Mouse (Mus musculus) right cerebral cortex, postnatal 4 days (tissue): Measurements from ENCODE around the gene Supt6.

Experiments
- DNase-seq: peaks from one replicate; pipeline ENCODE4 v3.0.0-alpha.2; 2022

The Supt6 gene

DNA sequence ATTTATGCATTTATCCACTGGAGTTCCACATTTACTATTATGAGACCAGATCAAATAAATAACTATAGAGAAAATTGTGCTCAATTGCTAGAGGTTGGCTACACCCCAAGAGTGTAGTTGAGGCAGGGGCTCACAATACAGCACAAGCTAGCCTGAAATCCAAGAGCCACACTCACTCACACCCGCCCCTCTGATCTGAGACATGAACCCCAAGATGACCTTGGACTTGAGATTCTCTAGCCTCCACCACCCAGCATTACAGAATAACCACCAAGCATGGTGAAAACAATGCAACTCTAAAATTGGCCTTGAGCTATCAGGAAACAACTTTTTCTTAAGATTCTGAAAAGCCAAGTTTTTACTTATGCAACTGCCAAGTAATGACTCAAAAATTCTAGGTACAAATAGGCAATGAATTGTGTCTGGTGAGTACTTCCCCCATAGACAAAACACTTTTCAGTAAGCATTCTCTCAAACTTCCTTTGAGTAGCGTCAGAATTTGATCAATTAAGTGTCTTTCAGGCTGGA is 63.9 kb downstream of the Supt6 start:
- no peak for DNase-seq

DNA sequence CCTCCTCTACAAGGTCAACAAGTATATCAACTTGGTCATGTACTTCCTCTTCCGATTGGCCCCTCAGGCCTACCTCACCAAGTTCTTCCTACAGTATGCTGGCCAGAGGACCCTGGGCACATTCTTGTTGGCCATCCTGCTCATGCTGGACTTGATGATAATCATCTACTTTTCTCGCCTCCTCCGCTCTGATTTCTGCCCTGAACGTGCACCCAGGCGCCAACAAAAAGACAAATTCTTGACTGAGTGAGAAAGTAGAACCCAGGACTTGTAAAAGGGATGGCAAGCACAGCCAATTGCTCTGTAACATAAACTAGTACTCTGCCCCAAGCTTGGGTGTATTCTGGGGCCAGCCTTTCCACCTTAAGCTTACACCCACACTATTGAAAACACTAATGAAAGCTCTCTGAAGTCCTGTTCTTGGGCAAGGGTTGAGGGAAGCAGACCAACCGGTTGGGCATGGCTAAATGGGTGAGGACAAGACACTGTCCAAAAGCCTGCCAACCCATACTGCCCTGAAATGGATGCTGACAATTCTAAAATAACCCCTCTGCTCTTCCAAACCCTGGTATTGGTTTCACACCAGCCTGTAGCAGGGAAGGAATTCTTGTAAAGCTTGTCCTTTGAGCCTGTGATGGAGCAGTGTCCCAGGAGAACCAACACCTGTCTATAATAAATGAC is 65.6 kb downstream of the Supt6 start:
- no peak for DNase-seq

DNA sequence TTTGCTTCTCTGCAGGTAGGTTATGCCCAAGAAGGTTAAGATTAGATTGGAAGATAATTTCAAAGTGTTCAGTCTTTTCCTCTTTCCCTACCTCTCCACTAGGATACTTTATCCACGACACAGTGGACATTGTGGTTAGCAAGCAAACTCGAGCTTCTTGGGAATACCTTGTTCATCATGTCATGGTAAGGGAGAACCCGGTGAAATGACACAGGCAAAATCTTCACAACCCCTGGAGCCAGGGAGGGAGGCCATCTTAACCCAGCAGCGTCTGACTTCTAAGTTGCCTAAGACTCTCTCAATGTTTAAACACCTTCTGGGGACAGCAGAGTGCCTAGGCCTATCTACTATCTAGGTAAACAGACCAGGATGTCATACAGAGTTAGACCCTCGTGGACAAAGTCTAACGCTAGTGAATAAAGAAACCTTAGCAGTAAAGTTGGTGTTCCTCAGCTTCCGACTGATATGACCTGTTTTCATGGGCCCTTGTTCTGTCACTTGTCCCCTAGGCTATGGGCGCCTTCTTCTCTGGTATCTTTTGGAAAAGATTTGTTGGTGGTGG is 66.3 kb downstream of the Supt6 start:
- DNase-seq = no peak

DNA sequence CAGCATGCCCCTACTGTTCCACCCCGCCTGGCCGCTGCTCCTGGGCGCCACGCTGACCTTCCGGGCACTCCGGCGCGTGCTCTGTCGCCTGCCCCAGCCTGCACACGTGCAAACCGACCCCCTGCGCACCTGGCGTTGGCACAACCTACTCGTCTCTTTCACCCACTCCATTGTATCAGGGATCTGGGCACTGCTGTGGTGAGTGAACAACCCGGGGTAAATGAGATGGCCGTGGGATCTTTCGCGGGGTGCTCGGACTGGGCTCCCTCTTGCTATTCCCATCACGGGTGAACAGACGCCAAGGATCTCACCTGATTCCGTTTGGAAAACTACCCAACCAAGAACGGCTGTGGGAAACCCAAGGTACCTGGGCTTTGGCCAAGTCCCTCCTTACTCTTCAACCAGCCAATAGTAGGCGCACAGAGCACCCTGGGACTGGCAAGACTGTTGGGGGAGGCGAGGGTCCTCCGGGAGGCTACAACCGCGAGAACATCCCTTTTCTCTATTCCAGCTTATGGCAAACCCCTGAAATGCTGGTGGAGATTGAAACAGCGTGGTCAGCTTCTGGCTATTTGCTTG is 66.8 kb downstream of the Supt6 start:
- DNase-seq = peak; percentile 73

DNA sequence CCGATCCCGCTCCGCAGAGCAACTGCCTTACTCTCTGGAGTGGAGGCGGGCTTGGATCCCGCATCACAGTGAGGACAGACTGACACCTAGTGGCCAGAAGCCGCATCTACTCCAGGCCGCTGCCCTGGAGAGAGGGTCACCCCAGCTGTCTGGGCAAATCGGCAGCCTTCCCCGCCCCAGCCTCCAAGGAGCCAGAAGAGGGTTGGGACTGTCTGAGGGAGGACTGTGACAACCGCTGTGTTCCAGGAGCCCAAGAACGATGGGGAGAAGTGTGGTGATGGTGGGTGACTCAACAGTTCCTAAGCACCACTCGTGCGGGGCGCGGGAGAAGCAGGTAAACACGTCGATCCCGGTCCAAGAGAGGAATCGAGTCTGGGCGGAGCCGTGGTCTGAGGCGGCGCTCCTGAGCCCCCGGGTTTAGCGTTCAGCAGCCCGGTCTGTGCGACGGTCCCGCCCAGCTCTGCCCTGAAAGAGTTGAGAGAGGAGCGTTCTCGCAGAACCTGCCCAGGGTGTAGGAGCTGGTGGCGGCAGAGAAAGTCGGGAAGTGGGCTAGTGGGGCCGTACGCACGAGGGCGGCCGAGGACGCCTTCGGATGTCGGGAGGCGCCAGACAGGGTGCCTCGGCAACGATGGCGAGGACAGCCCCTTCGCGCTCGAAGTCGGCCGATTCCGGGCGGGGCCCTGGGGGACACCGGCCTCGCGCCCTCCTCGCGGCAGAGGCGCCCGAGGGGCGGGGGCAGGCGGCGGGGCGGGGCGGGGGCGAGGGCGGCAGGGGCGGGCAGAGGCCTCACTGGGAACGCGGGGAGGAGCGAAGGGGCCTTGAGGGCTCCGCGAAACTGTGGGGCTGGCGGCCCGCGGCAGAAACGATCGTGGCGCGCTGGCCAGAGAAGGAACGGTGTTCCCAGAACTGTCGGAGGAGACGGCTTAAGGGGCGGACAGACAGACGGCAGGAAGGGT is 67.6 kb downstream of the Supt6 start:
- peak; percentile 88 for DNase-seq

DNA sequence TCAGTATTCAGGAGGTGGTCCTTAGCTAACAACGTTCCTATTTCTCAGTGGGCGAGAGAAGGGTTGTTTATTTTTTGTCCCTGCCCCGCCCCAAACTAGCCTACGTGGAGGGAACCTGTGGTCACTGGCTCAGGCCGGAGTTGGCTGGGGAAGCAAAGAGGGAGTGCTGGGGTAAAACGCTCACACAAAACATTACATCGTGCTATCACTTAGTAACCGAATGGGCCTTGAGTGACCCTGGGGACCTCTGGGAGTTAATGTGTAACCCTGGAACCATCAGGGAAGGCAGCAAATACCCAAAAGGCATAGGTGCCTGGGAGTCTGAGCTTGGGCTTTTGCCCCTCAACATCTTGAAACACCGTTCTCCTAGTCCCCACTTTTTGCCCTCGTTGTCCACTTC is 68.3 kb downstream of the Supt6 start:
- DNase-seq = no peak

DNA sequence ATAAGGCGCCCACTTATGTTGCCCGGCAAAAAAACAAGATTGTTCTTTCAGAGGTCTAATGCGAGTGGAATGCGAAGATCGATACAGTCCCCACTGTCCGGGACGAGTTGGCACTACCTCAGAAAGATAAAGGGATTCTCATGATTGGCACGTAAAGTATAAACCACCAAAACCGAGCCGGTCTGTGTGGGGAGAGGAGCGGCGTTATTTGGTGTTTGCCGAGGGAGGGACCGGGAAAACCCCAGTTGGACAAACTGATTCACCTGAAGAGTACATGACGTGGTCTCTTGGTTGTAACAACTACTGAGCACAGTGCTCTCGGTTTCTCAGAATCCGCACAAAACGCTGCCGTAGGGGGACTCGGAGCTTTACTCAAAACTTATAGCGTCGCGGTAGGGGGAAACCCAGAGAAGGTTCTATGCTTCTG is 68.9 kb downstream of the Supt6 start:
- DNase-seq = no peak

DNA sequence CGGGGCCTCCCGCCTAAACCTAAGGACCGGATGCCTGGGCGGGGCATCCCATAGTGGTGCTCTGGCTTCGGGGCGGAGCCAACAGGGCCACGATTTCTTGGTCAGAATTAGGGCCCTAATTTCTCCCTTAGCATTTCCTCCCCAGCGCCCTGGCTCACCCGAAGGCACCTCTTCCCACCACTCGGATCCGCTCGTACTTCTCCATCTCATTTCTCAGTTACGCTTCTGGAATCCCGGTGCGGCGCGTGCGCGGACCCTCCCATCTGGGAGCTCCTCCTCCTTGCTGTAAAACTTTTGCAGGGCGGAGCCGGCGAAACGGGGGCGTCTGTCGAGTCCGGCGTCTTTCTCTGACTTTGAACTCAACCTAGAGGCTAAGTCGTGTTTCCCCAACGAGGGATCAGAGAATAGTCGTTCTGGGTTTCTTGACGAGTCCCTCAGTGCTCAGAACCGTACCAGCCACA is 69.4 kb downstream of the Supt6 start, which contains the start of the genes Nek8 and Tlcd1:
Gene Nek8 (minus strand): TSS at position 274 of the 461 bp plus-strand sequence.
Gene Tlcd1 (plus strand): TSS at position 310 of the 461 bp plus-strand sequence.
- peak; percentile 73 for DNase-seq

DNA sequence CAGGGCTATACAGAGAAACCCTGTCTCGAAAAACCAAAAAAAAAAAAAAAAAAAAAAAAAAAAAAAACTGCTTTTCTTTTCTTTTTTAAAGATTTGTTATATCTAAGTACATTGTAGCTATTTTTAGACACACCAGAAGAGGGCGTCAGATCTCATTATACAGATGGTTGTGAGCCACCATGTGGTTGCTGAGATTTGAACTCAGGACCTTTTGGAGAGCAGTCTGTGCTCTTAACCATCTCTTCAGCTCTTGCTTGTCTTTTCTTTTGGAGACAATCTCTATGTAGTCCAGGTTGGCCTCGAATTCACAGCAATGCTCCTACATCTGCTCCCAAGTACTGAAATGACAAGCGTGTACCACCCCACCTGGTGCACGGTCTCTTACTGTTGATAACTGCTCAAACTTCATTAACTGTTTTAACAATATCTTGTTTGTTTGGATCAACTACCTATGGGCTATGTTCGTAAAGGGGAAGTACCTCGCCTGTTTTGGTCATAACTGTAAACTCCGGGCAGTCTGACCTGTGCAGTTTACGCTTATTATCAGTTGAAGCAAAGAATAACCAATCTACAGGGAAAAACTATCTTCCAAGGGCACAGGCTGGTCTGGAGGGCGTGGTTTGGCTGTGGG is 69.9 kb downstream of the Supt6 start:
- DNase-seq = no peak

DNA sequence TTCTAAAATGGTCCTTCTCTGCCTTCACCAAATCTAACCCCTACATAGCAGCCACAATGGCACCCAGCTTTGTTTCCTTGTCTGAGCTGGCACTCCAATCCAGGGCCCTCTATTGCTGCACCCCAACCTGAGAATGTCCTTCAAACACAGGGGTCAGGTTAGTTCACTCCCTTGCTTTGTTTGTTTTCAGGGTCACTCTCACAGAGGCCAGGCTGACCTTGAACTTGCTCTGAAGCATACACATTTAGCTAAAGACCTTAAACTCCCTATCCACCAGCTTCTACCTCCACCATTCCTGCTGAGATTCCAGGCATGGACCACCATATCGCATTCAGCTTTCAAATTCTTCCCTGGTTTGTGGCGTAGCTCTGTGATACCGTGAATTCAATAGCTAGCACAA is 71.3 kb downstream of the Supt6 start:
- no peak for DNase-seq

DNA sequence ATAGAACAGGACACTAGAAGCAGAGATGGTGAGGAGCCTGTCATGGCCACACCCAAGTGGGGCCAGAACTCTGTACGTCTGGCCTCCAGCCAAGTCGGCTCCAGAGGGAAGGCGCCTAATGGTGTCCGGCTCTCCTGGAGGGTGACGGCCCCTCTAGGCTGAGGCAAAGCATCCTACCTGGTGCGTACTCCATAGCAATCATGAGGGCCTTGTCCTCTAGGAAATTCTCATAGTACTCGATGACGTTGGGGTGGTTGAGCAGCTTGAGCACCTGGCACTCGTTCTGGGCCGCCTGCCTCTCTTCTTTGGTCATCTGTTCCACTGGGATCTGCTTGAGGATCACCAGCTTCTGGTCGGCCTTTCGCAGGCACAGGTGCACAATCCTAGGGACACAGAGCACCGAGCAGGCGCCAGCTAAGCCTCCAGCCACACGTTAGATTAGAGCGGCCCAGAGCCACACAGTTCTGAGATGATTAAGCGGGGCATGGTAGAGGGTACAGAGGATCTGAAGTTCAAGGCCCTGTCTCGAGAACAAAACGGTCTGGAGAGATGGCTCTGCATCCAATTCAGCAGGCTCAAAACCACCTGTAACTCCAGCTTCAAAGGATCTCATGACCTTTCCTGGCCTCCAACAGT is 72.9 kb downstream of the Supt6 start:
- no peak for DNase-seq

DNA sequence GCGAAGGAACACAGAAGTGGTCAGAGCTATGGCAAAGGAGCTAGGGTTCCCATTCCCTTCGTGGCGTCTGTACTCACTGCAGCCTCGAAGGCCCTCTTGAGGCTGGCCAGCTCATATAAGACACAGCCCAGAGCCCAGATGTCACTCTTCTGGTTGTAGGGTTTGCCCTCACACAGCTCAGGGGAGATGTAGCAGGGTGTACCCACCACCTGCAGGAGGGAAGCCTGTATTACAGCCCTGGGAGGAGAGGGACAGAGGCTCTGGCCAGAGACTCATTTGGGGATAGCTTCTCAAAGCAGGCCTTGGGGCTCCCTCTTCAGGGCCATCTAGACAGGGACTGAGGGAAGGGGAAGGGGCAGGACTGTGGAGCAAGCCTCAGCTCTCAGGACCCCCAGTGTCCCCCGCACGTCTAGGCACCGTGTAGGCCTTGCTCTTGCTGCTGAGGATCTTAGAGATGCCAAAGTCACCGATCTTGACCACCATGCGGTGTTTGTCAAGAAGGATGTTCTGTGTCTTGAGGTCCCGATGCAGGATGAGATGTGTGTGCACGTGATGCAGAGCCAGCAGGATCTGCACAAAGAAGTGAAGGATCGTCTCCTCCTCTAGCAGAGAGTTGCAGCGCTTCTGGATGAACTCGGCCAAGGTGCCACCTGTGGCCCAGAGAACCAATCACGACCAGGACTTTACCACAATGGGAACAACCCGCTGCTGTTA is 73.6 kb downstream of the Supt6 start:
- no peak for DNase-seq

DNA sequence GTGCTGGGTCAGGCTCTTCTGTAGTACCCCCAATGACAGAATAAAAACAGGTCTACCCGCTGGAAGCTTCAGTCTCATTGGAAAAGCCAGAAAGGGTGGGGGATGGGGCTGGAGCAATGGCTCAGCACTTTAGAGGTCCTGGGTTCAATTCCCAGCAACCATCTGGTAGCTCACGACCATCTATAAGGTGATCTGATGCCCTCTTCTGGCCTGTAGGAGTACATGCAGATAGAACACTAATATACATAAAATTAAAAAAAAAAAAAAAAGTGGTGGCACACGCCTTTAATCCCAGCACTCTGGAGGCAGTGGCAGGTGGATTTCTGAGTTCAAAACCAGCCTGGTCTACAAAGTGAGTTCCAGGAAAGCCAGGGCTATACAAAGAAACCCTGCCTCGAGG is 74.5 kb downstream of the Supt6 start:
- DNase-seq = no peak

DNA sequence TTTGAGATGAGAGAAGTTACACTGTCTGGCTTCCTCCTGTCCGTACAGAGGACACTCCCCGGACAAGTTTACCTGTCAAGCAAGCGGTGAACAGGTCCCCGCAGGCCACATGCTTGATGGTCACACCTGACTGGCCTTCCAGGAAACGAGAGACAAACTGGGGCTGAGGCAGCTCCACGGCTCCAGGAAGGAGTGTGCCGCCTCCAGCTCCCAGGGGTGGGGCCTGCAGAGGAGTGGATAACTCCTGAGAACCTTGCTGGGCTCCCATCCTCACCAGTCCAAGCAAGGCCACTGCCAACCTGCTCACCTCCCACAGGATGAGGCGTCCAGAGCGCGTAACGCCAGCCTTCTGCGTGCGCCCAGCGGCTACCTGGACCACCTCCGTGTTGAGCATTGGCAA is 75.5 kb downstream of the Supt6 start:
- no peak for DNase-seq

DNA sequence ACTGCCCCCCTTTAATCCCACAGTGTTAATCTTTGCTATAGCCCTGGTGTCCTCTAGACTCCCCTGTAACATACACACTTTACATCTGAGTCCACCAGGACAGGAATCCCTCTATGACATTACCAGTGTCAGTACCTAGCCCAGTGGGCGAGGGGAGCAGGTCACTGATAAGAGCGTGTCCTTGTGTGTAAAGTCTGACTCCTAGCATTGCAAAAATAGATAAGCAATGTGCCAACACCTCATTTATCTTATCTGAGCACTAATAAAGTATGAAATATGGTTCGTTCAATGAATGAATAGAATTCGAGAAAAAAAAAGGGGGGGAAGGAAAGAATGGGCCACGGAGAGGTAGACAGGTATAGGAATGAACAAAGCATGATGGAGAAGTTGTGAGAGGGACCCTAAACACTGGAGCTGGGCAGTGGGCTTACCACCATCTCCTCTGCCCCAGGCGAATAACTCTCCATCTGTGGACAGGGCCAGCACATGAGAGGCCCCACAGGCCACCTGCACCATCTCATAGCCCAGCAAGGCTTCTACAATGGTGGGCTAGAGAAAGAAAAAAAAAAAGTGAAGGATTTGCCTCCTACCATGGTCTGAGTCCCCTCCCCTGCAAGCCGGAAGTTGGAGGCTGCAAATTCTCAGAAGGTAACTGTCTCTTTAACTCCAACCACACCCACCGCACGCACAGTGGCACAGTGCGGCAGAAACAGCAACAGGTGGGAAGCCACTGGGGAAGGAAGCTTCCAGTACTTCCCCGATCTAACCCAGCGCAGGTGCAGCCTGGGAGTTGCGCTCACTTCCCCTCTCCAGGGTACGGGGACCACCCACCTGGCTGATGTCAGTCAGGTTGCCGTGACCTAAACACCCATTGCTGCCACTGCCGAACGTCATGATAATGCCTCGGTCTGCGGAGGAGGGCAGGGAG is 77.0 kb downstream of the Supt6 start:
- no peak for DNase-seq

DNA sequence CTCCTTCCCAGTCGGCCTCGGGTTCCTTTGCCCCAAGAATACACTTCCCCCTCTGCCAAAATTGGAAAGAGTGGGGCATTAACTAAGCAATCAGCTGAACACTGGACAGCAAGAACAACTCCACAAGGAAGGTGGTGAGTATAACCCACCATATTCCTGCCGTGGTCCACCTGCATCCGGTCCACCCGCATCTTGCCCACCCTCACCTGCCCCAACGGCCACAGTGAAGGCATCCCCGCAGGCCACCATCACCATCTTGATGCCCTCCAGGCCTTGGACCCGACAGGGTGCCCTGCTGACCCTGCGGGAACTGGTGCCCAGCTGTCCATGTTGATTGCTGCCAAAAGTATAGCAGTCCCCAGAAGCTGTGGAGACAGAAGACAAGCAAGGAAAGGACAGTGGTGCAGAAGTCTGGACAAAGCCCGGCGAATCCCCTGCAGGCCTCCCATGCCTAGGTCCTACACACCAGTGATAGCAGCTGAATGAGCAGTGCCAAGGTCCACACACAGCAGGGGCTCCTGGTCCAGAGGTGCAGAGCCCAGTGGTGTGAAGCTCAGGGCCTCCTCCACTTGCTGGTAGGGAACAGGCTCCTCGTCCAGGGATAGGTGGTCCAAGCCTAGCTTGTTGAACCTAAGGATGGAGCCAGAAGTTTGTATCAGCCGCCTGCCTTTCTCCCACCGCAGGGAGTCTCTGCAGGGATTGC is 78.4 kb downstream of the Supt6 start:
- DNase-seq = no peak

DNA sequence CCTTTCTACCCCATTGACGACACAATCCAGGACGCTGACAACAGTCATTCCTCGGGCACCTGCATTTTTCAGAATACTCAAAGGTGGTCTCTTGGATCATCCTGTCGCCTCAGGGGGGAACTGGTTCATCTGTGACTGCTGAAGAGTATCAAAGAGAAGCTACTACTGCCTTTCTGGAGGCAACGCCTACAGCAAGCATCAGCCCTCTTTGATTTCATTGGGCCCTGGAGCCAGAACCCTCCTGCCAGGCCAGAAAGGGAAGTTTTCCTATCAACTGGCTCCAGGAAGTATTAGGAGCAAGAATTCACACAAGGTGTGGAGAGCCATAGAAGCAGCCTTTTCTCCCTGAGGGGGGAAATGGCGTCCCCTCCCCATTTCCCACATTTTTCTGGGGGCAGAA is 79.1 kb downstream of the Supt6 start:
- no peak for DNase-seq

DNA sequence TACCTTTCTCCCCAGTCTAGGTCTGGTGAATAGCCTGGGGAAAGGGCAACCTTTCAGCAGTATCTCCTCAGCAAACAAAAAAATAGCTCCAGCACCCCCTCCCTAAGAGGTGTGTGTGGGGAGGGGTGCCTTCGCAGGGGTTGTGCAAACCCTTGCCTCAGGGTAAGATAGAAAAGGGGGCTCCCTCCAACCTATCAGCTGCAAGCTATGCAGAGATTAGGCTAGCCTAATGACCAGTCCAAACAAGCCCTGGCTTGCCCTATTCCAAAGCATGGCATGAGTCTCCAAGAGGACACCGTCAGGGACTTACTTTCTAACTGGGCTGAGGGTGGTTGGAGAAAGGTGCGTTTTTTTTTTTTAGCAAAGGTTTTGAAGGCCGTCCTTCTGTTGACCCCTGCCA is 79.6 kb downstream of the Supt6 start:
- no peak for DNase-seq

DNA sequence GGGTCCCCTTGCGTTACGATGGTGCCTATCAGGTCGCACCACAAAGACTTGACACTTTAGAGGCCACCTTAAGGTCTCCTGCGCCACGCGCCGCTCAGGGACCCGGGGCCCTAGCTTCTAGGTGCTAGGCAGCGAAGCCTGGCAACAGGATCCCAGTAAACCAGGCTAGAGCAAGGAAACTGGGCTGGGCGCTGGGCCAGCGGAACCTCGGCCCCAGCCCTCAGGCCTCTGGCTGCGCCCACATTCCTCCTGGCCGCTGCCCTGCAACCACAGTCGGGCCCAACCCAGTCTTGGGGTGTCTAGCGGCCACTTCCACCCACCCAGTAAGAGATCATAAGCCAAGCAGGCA is 80.1 kb downstream of the Supt6 start:
- peak; percentile 58 for DNase-seq
